Mouse (Mus musculus): ENCODE measurements around the gene Hoxa4.

The Hoxa4 gene

DNA sequence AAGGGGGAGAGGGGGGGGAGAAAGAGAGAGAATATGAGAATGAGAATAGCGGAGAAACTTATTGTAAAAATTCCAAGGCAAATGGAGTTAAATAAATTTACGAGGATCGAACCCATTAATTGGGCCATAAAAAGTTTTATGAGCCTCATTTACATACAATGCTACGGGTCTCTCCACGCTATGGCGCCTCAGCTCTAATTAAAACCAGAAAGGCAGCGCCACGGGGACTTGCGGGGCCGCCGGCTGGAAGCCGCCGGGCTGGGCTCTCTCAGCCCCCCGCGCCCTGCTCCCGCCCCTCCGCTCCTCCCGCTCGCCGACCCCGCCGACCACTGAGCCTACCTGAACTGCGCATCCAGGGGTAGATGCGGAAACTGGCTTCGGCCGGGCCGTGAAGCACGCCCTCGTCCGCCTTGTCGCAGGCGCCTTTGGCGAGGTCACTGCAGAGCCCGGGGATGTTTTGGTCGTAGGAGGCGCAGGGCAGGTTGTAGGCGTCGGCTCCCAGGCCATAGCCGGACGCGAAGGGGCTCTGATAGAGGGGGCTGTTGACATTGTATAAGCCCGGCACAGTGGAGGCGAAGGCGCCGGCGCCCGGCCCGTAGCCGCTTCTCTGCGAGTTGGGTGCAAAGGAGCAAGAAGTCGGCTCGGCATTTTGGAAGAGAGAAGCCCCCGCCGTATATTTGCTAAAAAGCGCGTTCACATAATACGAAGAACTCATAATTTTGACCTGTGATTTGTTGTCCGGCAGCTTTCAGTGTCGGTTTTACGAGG, 25.3 kb upstream of the Hoxa4 start:
- no peak for DNase-seq (ENCODE audit: low read depth)

DNA sequence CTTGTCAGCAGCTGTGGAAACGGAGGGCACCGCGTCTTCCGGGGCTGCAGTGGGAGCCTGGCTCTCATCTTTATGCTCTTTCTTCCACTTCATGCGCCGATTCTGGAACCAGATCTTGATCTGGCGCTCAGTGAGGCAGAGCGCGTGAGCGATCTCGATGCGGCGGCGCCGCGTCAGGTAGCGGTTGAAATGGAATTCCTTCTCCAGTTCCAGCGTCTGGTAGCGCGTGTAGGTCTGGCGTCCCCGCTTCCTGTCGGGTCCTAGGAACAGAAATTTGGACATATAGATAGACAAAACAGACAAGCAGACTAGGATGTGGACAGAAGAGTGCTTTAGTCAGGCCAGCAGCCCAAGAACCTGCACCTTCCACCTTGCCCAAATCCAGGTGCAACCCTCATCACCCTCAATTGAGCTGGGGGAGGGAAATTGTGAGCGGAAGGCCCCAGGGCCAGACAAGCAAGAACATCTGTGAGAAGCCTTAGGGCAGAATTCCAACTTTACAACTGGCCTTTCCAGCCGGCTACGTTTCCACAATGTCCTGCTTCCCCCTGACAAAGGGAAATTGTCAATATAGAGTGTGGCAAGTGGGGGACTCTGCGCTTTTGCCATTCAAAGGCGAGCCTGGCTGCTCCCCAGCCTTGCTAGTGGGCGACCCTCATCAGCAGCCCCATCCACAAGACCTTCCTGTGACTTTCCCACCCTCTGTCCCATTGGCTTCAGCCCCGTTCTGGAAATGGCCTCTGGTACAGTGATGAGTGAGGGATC, 24.4 kb upstream of the Hoxa4 start:
- no peak for DNase-seq (ENCODE audit: low read depth)

DNA sequence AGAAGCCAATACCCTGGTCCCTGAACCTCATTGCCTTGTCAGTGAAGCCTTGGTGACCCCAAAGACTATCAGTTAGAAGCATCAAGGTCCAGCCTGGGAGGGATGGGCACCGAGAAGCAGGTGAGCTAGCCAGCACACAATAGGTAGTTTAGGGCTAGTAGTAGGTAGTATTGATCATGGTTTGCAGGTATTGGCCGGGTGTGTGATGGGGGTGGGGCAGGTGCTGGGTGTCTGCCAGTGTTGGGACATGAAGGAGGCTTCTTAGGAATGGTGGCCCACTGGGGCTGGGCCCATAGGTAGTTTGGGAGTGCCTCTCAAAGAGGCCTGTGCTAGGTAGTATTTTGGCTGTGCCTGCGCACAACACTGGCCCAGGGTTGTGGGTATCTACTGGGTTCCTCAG, 23.5 kb upstream of the Hoxa4 start:
- no peak for DNase-seq (ENCODE audit: low read depth)

DNA sequence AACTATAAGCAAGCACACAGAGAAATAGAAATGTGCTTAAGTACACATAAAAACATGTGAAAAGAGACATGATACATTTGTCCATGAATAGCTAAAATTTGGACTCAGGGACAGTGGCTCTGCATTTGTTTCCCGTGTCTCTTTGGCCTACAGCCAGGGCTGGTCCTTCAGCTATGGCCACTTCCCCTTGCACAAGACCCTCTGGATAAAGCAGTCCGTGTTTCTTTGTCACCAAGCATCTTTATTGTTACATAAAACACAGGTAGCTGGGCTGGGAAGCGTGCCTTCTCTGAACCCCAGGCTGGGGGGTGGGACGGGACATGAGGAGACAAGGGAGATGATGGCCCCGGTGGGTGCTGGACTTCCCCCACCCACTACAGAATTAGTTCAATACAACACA, 22.7 kb upstream of the Hoxa4 start:
- DNase-seq (ENCODE audit: low read depth): no peak

DNA sequence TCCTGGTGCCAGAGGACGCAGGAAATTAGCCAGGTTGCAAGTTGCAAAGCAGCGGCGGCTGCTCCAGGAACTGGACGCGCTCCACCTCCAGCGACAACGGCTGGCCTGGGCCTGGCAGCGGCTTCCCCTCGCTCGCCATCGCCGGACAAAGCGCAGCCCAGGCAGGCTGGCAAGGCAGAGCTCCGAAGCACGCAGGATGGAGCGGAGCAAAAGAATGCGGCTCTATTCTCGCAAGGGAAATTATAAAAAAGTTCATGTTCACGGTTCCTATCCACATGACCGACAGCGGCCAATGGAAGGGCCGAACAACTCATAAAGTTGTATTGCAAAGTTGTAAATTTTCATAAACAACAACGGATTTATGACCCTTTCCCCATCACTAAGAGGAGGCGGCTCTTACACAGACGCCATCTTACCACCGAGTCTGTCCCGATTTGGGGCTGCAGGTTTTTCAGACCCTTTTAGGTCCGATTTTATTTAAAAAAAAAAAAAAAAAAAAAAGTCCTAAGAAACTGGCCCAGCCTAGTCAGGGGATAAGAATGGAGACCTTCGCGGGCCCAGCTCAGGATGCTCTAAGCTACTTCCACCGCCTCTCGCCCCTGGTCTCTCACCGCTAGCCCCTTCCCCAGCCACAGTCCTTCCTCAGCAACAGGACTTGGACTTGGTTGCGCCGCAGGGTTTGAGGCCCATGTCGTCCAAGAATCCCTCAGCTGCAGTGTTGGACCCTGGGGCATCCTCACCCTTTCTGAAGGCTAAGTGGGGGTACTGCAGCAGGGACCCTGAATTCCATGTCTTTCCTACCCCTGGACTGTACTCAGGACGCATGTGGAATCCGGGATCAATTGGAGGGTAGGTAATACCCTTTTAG, 21.8 kb upstream of the Hoxa4 start, which contains the start of the genes Hoxa3 and Gm28308:
Gene Hoxa3, minus strand, starts transcription at position 218 of the 868 bp plus-strand sequence.
Gene Gm28308, minus strand, starts transcription at position 221 of the 868 bp plus-strand sequence.
- no peak for DNase-seq (ENCODE audit: low read depth)

DNA sequence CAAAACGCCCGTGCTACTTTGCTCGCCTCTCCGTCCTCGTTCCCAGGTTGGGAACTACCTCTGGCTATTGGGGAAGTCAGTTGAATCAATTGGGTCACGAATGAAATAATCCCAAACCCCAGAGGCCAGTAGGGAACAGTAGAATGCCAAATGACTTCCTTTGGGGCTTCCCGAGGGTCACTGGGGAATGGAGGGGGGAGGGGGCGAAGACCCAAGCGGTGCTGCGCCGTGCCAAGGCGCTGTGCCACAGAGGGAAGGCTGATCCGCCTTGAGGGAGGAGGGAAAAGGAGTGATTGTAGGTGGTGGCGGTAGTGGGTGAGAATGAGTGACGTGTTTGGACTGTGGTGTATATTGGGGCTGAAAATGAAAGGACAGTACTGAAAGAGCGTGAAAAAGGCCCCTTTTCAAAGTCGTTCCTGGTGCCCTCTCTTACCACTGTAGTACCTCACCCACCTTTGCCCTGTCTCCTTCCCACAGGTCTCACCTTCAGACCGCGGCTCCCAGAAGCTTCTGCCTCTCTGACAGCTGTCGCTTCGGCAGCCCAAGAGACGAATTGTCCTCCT, 21.1 kb upstream of the Hoxa4 start:
- no peak for DNase-seq (ENCODE audit: low read depth)

DNA sequence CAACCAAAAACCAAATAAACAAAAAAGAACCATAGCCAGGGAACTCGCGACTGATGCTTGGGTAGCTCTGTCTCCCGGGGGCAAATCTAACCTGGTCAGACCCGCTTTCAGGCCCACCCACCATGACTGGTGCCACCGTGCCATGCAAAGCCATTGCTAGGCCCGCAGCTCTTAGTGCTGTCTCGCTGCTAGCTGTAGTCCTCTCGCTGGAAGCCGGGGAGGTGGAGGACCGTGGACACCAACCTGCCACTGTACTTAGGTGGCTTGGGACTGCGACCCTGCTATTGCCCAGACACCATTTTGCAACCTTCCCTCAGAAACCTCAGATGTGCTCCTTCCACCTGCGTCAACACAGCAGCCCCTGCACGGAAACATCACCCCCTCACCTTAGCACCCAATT, 20.4 kb upstream of the Hoxa4 start:
- no peak for DNase-seq (ENCODE audit: low read depth)

DNA sequence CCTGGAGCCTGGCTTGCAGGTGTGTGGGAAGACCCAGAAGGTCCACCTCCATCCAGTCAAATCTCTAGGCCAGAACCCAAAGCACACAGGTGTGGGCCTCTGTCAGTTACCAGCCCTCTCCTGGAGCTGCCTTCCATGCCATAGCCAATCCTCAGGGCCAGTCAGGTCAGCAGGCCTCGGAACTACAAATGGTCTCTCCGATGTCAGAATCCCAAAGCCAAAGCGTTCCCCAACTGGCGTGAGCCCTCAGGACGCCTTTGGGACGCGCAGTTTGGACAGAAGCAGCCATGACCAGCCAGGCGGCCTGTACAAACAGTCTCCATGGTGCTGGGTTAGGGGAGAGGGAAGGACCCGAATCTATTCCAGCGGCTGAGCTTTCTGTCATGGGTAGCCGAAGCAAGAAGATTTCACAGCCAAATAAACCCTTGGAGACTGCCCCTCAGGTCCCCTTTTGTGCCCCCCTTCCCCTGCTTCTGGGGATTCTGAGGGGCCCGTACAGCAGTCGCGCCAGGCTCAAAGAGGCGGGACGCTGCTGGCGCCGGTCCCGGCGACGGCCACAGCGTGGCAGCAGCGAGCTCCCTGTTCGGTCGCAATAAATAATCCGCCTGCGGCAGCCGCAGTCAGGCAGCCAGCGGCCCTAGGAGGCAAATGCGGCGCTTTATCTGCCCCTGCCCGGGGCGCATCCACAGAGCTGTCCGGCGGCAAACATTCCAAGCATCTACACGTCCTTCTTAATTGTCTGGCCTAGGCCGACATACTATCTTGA, 19.8 kb upstream of the Hoxa4 start:
- peak; percentile 40 for DNase-seq (ENCODE audit: low read depth)

DNA sequence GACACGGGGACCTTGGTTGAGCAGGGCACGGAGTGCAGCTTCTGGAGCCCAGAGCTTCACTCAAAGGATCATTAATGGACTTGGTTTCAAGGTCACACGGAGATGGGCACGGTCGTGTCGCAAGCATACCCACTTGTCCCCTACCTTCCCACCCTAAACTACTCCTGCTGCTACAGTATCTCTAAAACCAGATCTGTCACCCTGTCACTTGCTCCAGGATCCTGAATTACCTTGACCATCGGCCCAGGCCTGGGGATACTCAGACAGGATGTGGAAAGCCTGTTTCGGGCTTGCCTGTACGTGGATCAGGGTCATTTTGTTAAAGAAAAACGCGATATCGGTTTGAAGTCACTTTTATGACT, 18.1 kb upstream of the Hoxa4 start:
- no peak for DNase-seq (ENCODE audit: low read depth)

DNA sequence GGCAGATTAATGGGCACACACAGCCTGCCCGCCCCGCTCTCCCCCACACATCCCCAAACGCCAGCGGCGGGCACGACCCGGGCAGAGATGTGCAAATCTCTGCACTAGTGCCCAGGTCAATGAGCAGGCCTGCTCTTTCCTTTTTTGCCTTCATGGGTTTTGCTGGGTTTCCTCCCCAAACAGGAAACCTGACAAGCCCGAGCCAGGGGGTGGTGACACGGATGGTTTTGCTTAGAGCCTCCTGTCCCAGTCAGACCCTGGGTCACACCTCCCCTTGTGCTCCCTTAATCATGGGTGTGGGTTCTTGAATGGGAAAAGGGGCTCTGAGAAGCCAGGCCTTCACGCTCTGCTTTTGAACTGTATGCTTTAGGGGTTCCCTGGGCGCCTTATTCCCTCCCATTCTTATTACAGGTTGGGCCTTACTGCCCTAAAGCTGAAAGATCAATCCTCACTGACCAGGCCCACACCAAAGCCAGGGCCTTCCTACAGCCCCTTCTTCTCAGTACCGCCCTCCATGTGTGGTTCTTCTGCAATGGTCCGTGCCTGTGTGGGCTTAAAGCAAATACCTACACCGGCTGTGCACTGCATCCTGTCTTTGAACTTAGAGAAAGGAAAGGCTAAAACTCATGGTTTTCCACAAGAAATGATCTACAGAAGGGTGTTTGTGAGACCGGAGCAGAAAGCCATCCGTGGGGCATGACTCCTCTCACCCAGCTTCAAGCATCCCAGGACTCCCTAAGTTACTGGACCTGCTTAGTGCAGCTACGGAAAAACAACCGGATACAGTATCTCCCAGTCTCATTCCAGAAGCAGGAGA, 17.5 kb upstream of the Hoxa4 start:
- no peak for DNase-seq (ENCODE audit: low read depth)

DNA sequence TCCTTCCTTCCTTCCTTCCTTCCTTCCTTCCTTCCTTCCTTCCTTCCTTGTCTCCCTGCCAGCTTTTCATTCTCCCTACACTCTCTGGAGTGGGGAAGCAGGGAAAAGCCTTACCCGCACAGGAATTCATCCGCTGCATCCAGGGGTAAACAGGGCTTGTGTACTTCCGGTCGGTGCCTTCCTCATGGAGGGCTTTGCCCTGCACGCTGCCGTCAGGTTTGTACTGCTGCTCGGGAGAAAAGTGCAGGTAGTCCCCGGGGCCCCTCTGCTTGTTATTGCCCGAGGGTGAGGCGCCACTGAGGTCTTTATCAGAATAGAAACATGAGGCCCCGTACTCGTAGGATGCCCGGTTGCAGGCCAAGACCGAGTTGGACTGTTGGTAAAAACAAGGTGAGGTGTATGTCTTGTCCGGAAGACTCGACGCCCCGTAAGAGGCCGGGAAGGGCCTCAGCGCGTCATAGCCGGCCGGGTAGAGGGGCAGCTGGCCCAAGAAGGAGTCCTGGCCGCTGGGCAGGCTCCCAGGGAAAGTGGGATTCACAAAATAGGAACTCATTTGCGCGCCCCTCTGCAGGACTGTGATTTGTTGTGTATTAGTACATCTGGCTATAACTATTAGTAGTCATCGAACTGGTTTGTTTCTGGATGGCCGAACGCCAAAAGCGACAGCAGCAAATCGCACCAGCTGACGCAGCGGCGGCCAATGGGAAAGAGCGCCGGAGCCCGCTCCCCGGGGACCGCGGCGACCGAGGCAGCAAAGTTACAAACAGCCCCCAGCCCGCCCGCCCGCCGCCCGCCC, 16.7 kb upstream of the Hoxa4 start, which contains the start of gene Hoxa6:
Gene Hoxa6, minus strand, starts transcription at position 651 of the 796 bp plus-strand sequence.
- DNase-seq (ENCODE audit: low read depth): no peak

DNA sequence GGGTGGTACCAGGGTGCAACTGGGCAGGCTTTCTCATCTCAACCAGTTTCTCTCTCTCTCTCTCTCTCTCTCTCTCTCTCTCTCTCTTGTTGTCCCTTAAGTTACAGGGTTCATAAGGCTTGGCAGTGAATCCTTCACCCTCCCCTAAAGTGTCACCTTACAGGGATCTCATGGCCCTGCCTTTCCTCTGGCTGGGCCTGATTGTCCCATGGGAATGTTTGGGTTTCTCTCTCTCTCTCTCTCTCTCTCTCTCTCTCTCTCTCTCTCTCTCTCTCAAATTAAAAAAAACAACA, 16.1 kb upstream of the Hoxa4 start:
- no peak for DNase-seq (ENCODE audit: low read depth)

DNA sequence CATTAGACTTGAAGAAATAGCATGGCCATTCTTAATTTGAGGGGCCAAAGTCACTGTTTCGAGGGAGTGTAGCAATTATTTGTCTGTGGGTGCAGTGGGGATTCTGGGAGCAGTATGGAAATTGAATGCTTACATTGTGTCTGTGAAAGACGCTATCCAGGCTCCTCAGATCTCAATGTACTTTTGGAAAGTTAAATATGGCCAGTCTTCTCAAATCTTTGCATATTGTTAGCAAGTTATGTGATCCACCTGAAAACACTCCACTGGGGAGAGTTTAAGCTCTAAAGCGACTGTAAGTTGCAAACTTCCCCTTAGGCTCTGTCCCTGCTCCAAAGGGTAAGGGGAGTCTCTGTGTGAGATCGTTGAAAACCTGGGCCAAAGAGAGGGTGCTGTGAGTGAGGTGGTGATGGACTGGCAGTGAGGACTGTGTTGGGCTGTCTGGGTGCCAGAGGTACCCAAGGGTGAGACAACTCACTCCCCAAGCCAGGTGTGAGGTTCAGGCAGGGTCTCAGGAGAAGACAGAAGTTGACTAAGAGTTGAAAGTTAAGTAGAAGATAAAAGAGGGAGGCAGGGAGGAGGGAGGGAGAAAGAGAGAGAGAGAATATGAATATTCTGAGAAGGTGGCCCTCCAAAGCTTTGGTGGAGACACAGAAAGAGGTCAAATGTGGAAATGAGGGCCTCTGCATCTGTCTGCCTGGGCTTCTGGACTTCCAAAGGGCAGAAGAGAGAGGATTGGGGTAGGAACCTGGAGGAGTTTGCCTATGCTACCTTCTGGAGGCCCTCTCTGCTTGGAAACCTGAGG, 15.5 kb upstream of the Hoxa4 start:
- no peak for DNase-seq (ENCODE audit: low read depth)

DNA sequence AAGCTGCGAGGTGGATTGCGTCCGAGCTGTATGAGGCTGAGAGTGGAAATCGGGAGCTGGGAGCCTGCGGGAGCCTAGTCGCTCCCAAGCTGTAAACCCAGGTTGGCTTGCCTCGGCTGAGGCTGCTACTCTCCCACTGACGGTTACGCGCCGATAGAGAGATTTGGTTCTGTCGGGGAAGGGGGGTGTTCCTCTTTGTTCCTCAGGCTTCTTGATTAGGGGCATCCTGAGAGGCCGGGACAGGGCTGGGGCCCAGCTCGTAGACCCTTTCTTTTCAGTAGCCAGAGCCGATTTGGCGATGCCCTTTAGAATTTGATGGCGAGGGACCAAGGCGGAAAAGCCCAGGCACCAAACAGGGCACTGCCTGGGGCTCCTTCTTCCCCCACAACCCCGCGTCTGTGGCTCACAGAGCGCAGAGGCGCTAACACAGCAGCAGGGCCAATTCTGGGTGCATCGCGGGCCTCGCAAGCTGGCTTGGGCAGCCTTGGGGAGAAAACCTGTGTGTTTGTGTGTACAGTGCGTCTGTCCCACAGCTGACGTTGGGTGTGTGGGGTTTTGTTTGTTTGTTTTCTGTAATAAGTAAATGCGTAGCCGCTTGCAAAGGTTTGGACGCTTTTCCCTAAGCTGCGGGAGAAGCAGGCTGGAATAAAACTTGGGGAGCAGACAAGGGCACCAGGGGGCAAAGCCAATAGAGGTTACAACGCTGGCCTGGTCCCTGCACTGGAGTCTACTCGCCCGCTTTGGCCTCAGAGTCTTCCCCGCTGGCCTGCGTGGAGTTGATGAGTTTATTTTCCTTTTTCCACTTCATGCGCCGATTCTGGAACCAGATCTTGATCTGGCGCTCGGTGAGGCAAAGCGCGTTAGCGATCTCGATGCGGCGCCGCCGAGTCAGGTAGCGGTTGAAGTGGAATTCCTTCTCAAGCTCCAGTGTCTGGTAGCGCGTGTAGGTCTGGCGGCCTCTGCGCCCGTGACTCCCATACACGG, 14.4 kb upstream of the Hoxa4 start:
- DNase-seq (ENCODE audit: low read depth): no peak

DNA sequence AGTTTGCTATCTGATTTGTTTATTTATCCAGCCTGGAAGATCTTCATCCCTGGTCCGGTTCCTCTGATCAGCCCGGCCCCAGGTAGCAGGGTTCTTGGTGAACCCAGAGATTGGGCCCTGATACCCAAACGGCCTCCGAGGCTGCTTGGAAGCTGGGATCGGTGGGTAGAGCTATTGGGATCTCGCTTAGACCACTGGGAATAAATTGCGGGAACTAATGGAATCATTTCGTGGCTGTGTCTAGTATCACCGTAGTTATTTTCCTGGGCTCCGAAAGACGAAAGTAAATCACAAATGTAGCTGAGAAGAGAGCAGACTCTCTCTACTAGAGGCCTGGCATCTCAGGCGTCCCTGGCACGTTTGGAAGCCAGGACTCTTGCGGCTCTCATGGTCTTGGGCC, 13.7 kb upstream of the Hoxa4 start:
- no peak for DNase-seq (ENCODE audit: low read depth)

DNA sequence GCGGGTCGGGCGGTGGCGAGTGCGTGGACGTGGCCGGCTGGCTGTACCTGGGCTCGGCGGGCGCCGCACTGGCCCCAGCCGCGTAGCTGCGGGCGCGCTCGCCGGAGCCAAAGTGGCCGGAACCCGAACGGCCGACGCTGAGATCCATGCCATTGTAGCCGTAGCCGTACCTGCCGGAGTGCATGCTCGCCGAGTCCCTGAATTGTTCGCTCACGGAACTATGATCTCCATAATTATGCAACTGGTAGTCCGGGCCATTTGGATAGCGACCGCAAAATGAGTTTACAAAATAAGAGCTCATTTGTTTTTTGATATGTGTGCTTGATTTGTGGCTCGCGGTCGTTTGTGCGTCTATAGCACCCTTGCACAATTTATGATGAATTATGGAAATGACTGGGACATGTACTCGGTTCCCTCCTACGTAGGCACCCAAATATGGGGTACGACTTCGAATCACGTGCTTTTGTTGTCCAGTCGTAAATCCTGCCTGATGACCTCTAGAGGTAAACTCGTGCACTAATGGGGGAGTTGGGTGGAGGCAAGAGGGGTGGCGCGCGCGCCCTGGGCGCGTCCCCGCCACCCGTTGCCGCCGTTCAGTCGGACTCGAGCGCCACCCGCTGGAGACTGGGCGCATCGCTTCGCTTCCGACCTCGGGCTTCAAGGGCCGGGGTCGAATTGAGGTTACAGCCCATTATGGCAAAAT, 12.6 kb upstream of the Hoxa4 start, which contains the start of gene Hoxa5:
Gene Hoxa5, minus strand, starts transcription at position 538 of the 703 bp plus-strand sequence.
- peak; percentile 66 for DNase-seq (ENCODE audit: low read depth)

Measured in fibroblast of lung, adult 2 months (primary cell).